11 mouse cellular contexts compared by ENCODE assay signal in genomic region chr11:49260598-49261312, GRCm38 (mm10). TPM values are rescaled to one million over a fixed set of nuclear protein-coding genes. Genes with fewer than 3 reads are reported as not detected.
DNase-seq lines count a peak whose midpoint lies in the region; ATAC-seq and TF ChIP-seq lines count a peak whose summit lies in the region.
"Had no signal": no experiment of that assay in that cellular context is flagged by ENCODE, and none has a peak within 500 bp of the region (broad histone marks: within the 10 kb centered on the region; RNA-seq: fewer than 3 reads in every experiment).

No protein-coding gene starts in this region.

- no peaks in the 10 kb centered on the region for H3K27me3 ChIP-seq in hindbrain, embryonic 14.5 days (ENCODE audit: control insufficient read depth, insufficient read depth, low read length)
- no peaks in the 10 kb centered on the region for H3K27me3 ChIP-seq in hindbrain, embryonic 13.5 days
- no peaks in the 10 kb centered on the region for H3K27me3 ChIP-seq in heart, postnatal 0 days (ENCODE audit: control insufficient read depth, insufficient read depth, low read length)
- no peaks in the 10 kb centered on the region for H3K27me3 ChIP-seq in liver, embryonic 16.5 days (ENCODE audit: control insufficient read depth, insufficient read depth, low read depth, low read length)
- H3K27me3 ChIP-seq in neural tube, embryonic 15.5 days (replicated peaks) = no peaks in the 10 kb centered on the region
- H3K27me3 ChIP-seq in hindbrain, embryonic 11.5 days (ENCODE audit: control insufficient read depth, insufficient read depth, low read length) = no peaks in the 10 kb centered on the region
- H3K27me3 ChIP-seq: limb, embryonic 13.5 days had no signal

- no peak for TF ChIP-seq CTCF in heart, postnatal 0 days (IDR thresholded peaks at IDR 0.05; ENCODE audit: low read depth)

- H3K27ac ChIP-seq in hindbrain, embryonic 14.5 days = no peak overlapping the region
- no peak overlapping the region for H3K27ac ChIP-seq in hindbrain, embryonic 13.5 days
- H3K27ac ChIP-seq in heart, postnatal 0 days (ENCODE audit: low read depth) = peak overlapping the region; percentile 69; the same call in 1 of the 2 replicates
- no peak overlapping the region for H3K27ac ChIP-seq in liver, embryonic 16.5 days (ENCODE audit: low read length)
- H3K27ac ChIP-seq in neural tube, embryonic 15.5 days (replicated peaks) = no peak overlapping the region
- no peak overlapping the region for H3K27ac ChIP-seq in hindbrain, embryonic 11.5 days (ENCODE audit: low read depth, low read length)
- H3K27ac ChIP-seq: limb, embryonic 13.5 days had no signal

- DNase-seq in hindbrain, embryonic 14.5 days (ENCODE audit: low spot score) = no peak
- DNase-seq in MN1 (ENCODE audit: low spot score) = peak; percentile 92
- peak; percentile 18 for DNase-seq in heart, postnatal 0 days (ENCODE audit: low spot score)
- DNase-seq in Muller cell, postnatal 12 days (ENCODE audit: inconsistent ontology term) = no peak
- DNase-seq in hindbrain, embryonic 11.5 days (ENCODE audit: low spot score) = no peak

- H3K4me1 ChIP-seq in hindbrain, embryonic 14.5 days (replicated peaks; ENCODE audit: control insufficient read depth, insufficient read depth, low read length) = no peaks in the 10 kb centered on the region
- H3K4me1 ChIP-seq in hindbrain, embryonic 13.5 days (replicated peaks) = no peaks in the 10 kb centered on the region
- peaks cover 12% of the 10 kb centered on the region for H3K4me1 ChIP-seq in heart, postnatal 0 days (ENCODE audit: control insufficient read depth, insufficient read depth)
- peaks cover 8% of the 10 kb centered on the region for H3K4me1 ChIP-seq in liver, embryonic 16.5 days (ENCODE audit: control insufficient read depth, low read depth, low read length)
- H3K4me1 ChIP-seq in neural tube, embryonic 15.5 days = no peaks in the 10 kb centered on the region
- no peaks in the 10 kb centered on the region; the same call in 1 of the 2 replicates for H3K4me1 ChIP-seq in hindbrain, embryonic 11.5 days (replicated peaks; ENCODE audit: control insufficient read depth, insufficient read depth, low read length)
- H3K4me1 ChIP-seq: limb, embryonic 13.5 days had no signal

- H3K36me3 ChIP-seq in hindbrain, embryonic 14.5 days (replicated peaks; ENCODE audit: control insufficient read depth, insufficient read depth) = peaks cover 15% of the 10 kb centered on the region
- H3K36me3 ChIP-seq in hindbrain, embryonic 13.5 days = peaks cover 30% of the 10 kb centered on the region
- H3K36me3 ChIP-seq in heart, postnatal 0 days (replicated peaks; ENCODE audit: control insufficient read depth, insufficient read depth, low read length) = peaks cover 57% of the 10 kb centered on the region
- H3K36me3 ChIP-seq in liver, embryonic 16.5 days (ENCODE audit: control insufficient read depth, insufficient read depth) = peaks cover 20% of the 10 kb centered on the region
- peaks cover 15% of the 10 kb centered on the region for H3K36me3 ChIP-seq in neural tube, embryonic 15.5 days
- 0 out of 2 replicates have a peak, but pooled peaks cover 2% of the 10 kb centered on the region for H3K36me3 ChIP-seq in hindbrain, embryonic 11.5 days (ENCODE audit: control insufficient read depth, insufficient read depth, low read length)

- H3K9me3 ChIP-seq in hindbrain, embryonic 14.5 days (ENCODE audit: control insufficient read depth, low read length) = no peaks in the 10 kb centered on the region
- no peaks in the 10 kb centered on the region for H3K9me3 ChIP-seq in hindbrain, embryonic 13.5 days
- H3K9me3 ChIP-seq in heart, postnatal 0 days (replicated peaks; ENCODE audit: control insufficient read depth, low read length) = no peaks in the 10 kb centered on the region
- H3K9me3 ChIP-seq in liver, embryonic 16.5 days (replicated peaks; ENCODE audit: control insufficient read depth, low read length) = no peaks in the 10 kb centered on the region
- no peaks in the 10 kb centered on the region for H3K9me3 ChIP-seq in neural tube, embryonic 15.5 days (replicated peaks)
- no peaks in the 10 kb centered on the region for H3K9me3 ChIP-seq in hindbrain, embryonic 11.5 days (ENCODE audit: control insufficient read depth, low read length)
- H3K9me3 ChIP-seq: limb, embryonic 13.5 days had no signal

- H3K9ac ChIP-seq in hindbrain, embryonic 14.5 days = no peak overlapping the region
- no peak overlapping the region for H3K9ac ChIP-seq in hindbrain, embryonic 13.5 days
- no peak overlapping the region; the same call in 1 of the 2 replicates for H3K9ac ChIP-seq in heart, postnatal 0 days (replicated peaks; ENCODE audit: low read depth, low read length)
- no peak overlapping the region for H3K9ac ChIP-seq in liver, embryonic 16.5 days (ENCODE audit: low read depth, low read length)
- H3K9ac ChIP-seq in neural tube, embryonic 15.5 days (replicated peaks) = no peak overlapping the region
- H3K9ac ChIP-seq in hindbrain, embryonic 11.5 days (ENCODE audit: low read depth, low read length) = no peak overlapping the region
- H3K9ac ChIP-seq: limb, embryonic 13.5 days had no signal

- 0 out of 2 replicates have a peak, but pooled peaks have one; percentile 31 for ATAC-seq in hindbrain, embryonic 14.5 days (ENCODE audit: low FRiP score)
- no peak for ATAC-seq in hindbrain, embryonic 13.5 days (ENCODE audit: low FRiP score)
- ATAC-seq in heart, postnatal 0 days (ENCODE audit: insufficient read depth, low read depth) = peak; percentile 77
- 0 out of 2 replicates have a peak, but pooled peaks have one; percentile 17 for ATAC-seq in liver, embryonic 16.5 days (ENCODE audit: low read depth)
- no peak for ATAC-seq in neural tube, embryonic 15.5 days (ENCODE audit: low FRiP score)
- no peak for ATAC-seq in hindbrain, embryonic 11.5 days (ENCODE audit: low FRiP score)

- H3K4me2 ChIP-seq in hindbrain, embryonic 14.5 days (replicated peaks) = no peak overlapping the region
- H3K4me2 ChIP-seq in hindbrain, embryonic 13.5 days = no peak overlapping the region
- no peak overlapping the region for H3K4me2 ChIP-seq in heart, postnatal 0 days (ENCODE audit: low read depth, low read length)
- H3K4me2 ChIP-seq in liver, embryonic 16.5 days (ENCODE audit: low read depth, low read length) = no peak overlapping the region
- H3K4me2 ChIP-seq in neural tube, embryonic 15.5 days = no peak overlapping the region
- H3K4me2 ChIP-seq in hindbrain, embryonic 11.5 days (replicated peaks; ENCODE audit: low read depth, low read length) = no peak overlapping the region
- H3K4me2 ChIP-seq: limb, embryonic 13.5 days had no signal

- H3K4me3 ChIP-seq in hindbrain, embryonic 14.5 days (replicated peaks; ENCODE audit: low read length) = no peak overlapping the region
- H3K4me3 ChIP-seq in hindbrain, embryonic 13.5 days = no peak overlapping the region
- H3K4me3 ChIP-seq in heart, postnatal 0 days (ENCODE audit: low read depth, low read length) = no peak overlapping the region
- H3K4me3 ChIP-seq in liver, embryonic 16.5 days (ENCODE audit: low read depth, low read length) = no peak overlapping the region
- no peak overlapping the region for H3K4me3 ChIP-seq in neural tube, embryonic 15.5 days (replicated peaks)
- H3K4me3 ChIP-seq in hindbrain, embryonic 11.5 days (ENCODE audit: low read depth, low read length) = no peak overlapping the region
- H3K4me3 ChIP-seq: limb, embryonic 13.5 days had no signal

- 93% methylated on average over 21 of the region's 21 CpGs for WGBS in hindbrain, embryonic 14.5 days
- WGBS in hindbrain, embryonic 13.5 days = 95% methylated on average over 21 of the region's 21 CpGs
- WGBS in heart, postnatal 0 days = 62% methylated on average over 21 of the region's 21 CpGs
- 84% methylated on average over 21 of the region's 21 CpGs for WGBS in liver, embryonic 16.5 days (ENCODE audit: insufficient replicate concordance)
- 93% methylated on average over 21 of the region's 21 CpGs for WGBS in neural tube, embryonic 15.5 days
- 94% methylated on average over 21 of the region's 21 CpGs for WGBS in hindbrain, embryonic 11.5 days

- no peak for TF ChIP-seq EP300 in heart, postnatal 0 days (IDR thresholded peaks at IDR 0.05; ENCODE audit: low read depth)

RNA-seq across cellular contexts. Expression of gene Mgat1, which starts 16.8 kb away (rescaled TPM):
- 31.0 and 31.1 TPM in 2 replicates for polyA plus RNA-seq in hindbrain, embryonic 14.5 days (2014; fragmentation: Nextera tagmentation; extraction: Ambion mirVana)
- 31.0 and 34.0 TPM in 2 replicates for polyA plus RNA-seq in hindbrain, embryonic 13.5 days (2015; fragmentation: Nextera tagmentation; extraction: Ambion mirVana)
- total RNA-seq in heart, postnatal 0 days (2014; rRNA removed; ENCODE audit: low replicate concordance) = 115 and 163 TPM in 2 replicates
- polyA plus RNA-seq in heart, postnatal 0 days (2015; fragmentation: Nextera tagmentation; extraction: Ambion mirVana) = 42.3 and 45.7 TPM in 2 replicates
- polyA plus RNA-seq in liver, embryonic 16.5 days (2015; fragmentation: Nextera tagmentation; extraction: Ambion mirVana) = 41.5 TPM in 2 replicates
- polyA plus RNA-seq in neural tube, embryonic 15.5 days (2015; fragmentation: Nextera tagmentation; extraction: Ambion mirVana) = 34.0 and 46.2 TPM in 2 replicates
- 28.7 and 31.0 TPM in 2 replicates for polyA plus RNA-seq in hindbrain, embryonic 11.5 days (2014; fragmentation: Nextera tagmentation; extraction: Ambion mirVana)

RNA-seq across cellular contexts. Expression of gene Olfr1393, which starts 17.3 kb away (rescaled TPM):
- polyA plus RNA-seq in hindbrain, embryonic 14.5 days (2014; fragmentation: Nextera tagmentation; extraction: Ambion mirVana) = not detected in 2 replicates
- polyA plus RNA-seq in hindbrain, embryonic 13.5 days (2015; fragmentation: Nextera tagmentation; extraction: Ambion mirVana) = 0.22 TPM in 1 of 2 replicates, not detected in the other
- total RNA-seq in heart, postnatal 0 days (2014; rRNA removed; ENCODE audit: low replicate concordance) = not detected in 2 replicates
- 0.19 and 0.30 TPM in 2 replicates for polyA plus RNA-seq in heart, postnatal 0 days (2015; fragmentation: Nextera tagmentation; extraction: Ambion mirVana)
- 0.06 TPM in 1 of 2 replicates, not detected in the other for polyA plus RNA-seq in liver, embryonic 16.5 days (2015; fragmentation: Nextera tagmentation; extraction: Ambion mirVana)
- not detected in 2 replicates for polyA plus RNA-seq in neural tube, embryonic 15.5 days (2015; fragmentation: Nextera tagmentation; extraction: Ambion mirVana)
- not detected in 2 replicates for polyA plus RNA-seq in hindbrain, embryonic 11.5 days (2014; fragmentation: Nextera tagmentation; extraction: Ambion mirVana)
- polyA plus RNA-seq: limb, embryonic 13.5 days had no signal

RNA-seq across cellular contexts. Expression of gene Olfr1392, which starts 24.3 kb away (rescaled TPM):
- polyA plus RNA-seq in hindbrain, embryonic 14.5 days (2014; fragmentation: Nextera tagmentation; extraction: Ambion mirVana) = not detected in 2 replicates
- not detected in 2 replicates for polyA plus RNA-seq in hindbrain, embryonic 13.5 days (2015; fragmentation: Nextera tagmentation; extraction: Ambion mirVana)
- not detected in 2 replicates for total RNA-seq in heart, postnatal 0 days (2014; rRNA removed; ENCODE audit: low replicate concordance)
- polyA plus RNA-seq in heart, postnatal 0 days (2015; fragmentation: Nextera tagmentation; extraction: Ambion mirVana) = not detected in 2 replicates
- polyA plus RNA-seq in liver, embryonic 16.5 days (2015; fragmentation: Nextera tagmentation; extraction: Ambion mirVana) = not detected in 2 replicates
- polyA plus RNA-seq in neural tube, embryonic 15.5 days (2015; fragmentation: Nextera tagmentation; extraction: Ambion mirVana) = not detected in 2 replicates
- polyA plus RNA-seq in hindbrain, embryonic 11.5 days (2014; fragmentation: Nextera tagmentation; extraction: Ambion mirVana) = not detected in 2 replicates
- polyA plus RNA-seq: limb, embryonic 13.5 days had no signal

RNA-seq across cellular contexts. Expression of gene Olfr10, which starts 43.8 kb away (rescaled TPM):
- 0.07 TPM in 1 of 2 replicates, not detected in the other for polyA plus RNA-seq in hindbrain, embryonic 14.5 days (2014; fragmentation: Nextera tagmentation; extraction: Ambion mirVana)
- not detected in 2 replicates for polyA plus RNA-seq in hindbrain, embryonic 13.5 days (2015; fragmentation: Nextera tagmentation; extraction: Ambion mirVana)
- total RNA-seq in heart, postnatal 0 days (2014; rRNA removed; ENCODE audit: low replicate concordance) = not detected in 2 replicates
- polyA plus RNA-seq in heart, postnatal 0 days (2015; fragmentation: Nextera tagmentation; extraction: Ambion mirVana) = not detected in 2 replicates
- not detected in 2 replicates for polyA plus RNA-seq in liver, embryonic 16.5 days (2015; fragmentation: Nextera tagmentation; extraction: Ambion mirVana)
- polyA plus RNA-seq in neural tube, embryonic 15.5 days (2015; fragmentation: Nextera tagmentation; extraction: Ambion mirVana) = not detected in 2 replicates
- not detected in 2 replicates for polyA plus RNA-seq in hindbrain, embryonic 11.5 days (2014; fragmentation: Nextera tagmentation; extraction: Ambion mirVana)
- total RNA-seq: midbrain, postnatal 0 days had no signal
- polyA plus RNA-seq: large intestine, adult 2 months; limb, embryonic 13.5 days; midbrain, postnatal 0 days had no signal

RNA-seq across cellular contexts. Expression of gene Zfp62, which starts 57.7 kb away (rescaled TPM):
- 46.8 and 48.2 TPM in 2 replicates for polyA plus RNA-seq in hindbrain, embryonic 14.5 days (2014; fragmentation: Nextera tagmentation; extraction: Ambion mirVana)
- 53.4 and 54.6 TPM in 2 replicates for polyA plus RNA-seq in hindbrain, embryonic 13.5 days (2015; fragmentation: Nextera tagmentation; extraction: Ambion mirVana)
- 7.4 and 22.9 TPM in 2 replicates for total RNA-seq in heart, postnatal 0 days (2014; rRNA removed; ENCODE audit: low replicate concordance)
- 19.0 and 20.4 TPM in 2 replicates for polyA plus RNA-seq in heart, postnatal 0 days (2015; fragmentation: Nextera tagmentation; extraction: Ambion mirVana)
- polyA plus RNA-seq in liver, embryonic 16.5 days (2015; fragmentation: Nextera tagmentation; extraction: Ambion mirVana) = 11.1 and 11.7 TPM in 2 replicates
- polyA plus RNA-seq in neural tube, embryonic 15.5 days (2015; fragmentation: Nextera tagmentation; extraction: Ambion mirVana) = 33.6 and 38.2 TPM in 2 replicates
- 59.0 and 63.2 TPM in 2 replicates for polyA plus RNA-seq in hindbrain, embryonic 11.5 days (2014; fragmentation: Nextera tagmentation; extraction: Ambion mirVana)

Comparison
In these comparisons a context has a peak if more than half of its experiments do, and no peak if none do; other contexts are left out.
1. ATAC-seq: peak in hindbrain, embryonic 14.5 days (single experiment), heart, postnatal 0 days (single experiment) and liver, embryonic 16.5 days (single experiment); none in hindbrain, embryonic 13.5 days (single experiment), neural tube, embryonic 15.5 days (single experiment) and hindbrain, embryonic 11.5 days (single experiment).
2. DNase-seq: peak in MN1 (single experiment) and heart, postnatal 0 days (single experiment); none in hindbrain, embryonic 14.5 days (single experiment), Muller cell, postnatal 12 days (single experiment) and hindbrain, embryonic 11.5 days (single experiment).